Mouse (Mus musculus) G1E (cell line): ENCODE results near the gene Gm19345.

ENCODE experiments used
- CTCF ChIP-seq: IDR thresholded peaks from 2 replicates; pipeline ENCODE4 v1.5.1; 2012; ENCODE audit warnings: low read depth, low read length, inconsistent platforms, mixed read lengths
- GATA1 ChIP-seq: IDR thresholded peaks from 2 replicates; pipeline ENCODE4 v1.6.1; 2012; ENCODE audit warnings: borderline replicate concordance, low read length, inconsistent platforms, mixed read lengths
- TAL1 ChIP-seq: conservative IDR thresholded peaks from 2 replicates; pipeline ENCODE4 v1.6.1; 2012; ENCODE audit warnings: low read depth, low read length, inconsistent platforms, mixed read lengths

- TF ChIP-seq GATA1: no peak
- TF ChIP-seq CTCF: no peak
- no peak for TF ChIP-seq TAL1
These were observed at the start of gene Gm19345 for GRCm38 (mm10) chr7:19851858-19852570.
